Mouse (Mus musculus) intestine, embryonic 15.5 days (tissue): ENCODE measurements around the gene Phf24. TPM values are rescaled to one million over a fixed set of nuclear protein-coding genes. Genes with fewer than 3 reads are reported as not detected.

Experiments
- ATAC-seq: fragments of 200-750 bp; cut with Nextera tagmentation; 2 replicates; pipeline ENCODE4 v1.8.0; 2017; ENCODE audit warnings: moderate TSS enrichment, moderate library complexity
- H3K27ac ChIP-seq: fragments of 300-500 bp; sonication (generic); 2 replicates; pipeline ENCODE4 v1.5.1; 2015; ENCODE audit warnings: mild to moderate bottlenecking, inconsistent platforms
- H3K27me3 ChIP-seq: fragments of 300-500 bp; sonication (generic); replicated peaks from 2 replicates; pipeline ENCODE4 v1.6.1; 2015; ENCODE audit warnings: inconsistent platforms
- H3K36me3 ChIP-seq: fragments of 300-500 bp; sonication (generic); 2 replicates; pipeline ENCODE4 v1.6.1; 2015; ENCODE audit warnings: inconsistent platforms
- H3K4me1 ChIP-seq: fragments of 300-500 bp; sonication (generic); replicated peaks from 2 replicates; pipeline ENCODE4 v1.6.1; 2015; ENCODE audit warnings: inconsistent platforms
- H3K4me2 ChIP-seq: fragments of 300-500 bp; sonication (generic); replicated peaks from 2 replicates; pipeline ENCODE4 v1.6.1; 2015; ENCODE audit warnings: mild to moderate bottlenecking, inconsistent platforms
- H3K4me3 ChIP-seq: fragments of 300-500 bp; sonication (generic); replicated peaks from 2 replicates; pipeline ENCODE4 v1.5.1; 2015; ENCODE audit warnings: inconsistent platforms
- H3K9ac ChIP-seq: fragments of 300-500 bp; sonication (generic); 2 replicates; pipeline ENCODE4 v1.6.1; 2015; ENCODE audit warnings: inconsistent platforms
- H3K9me3 ChIP-seq: fragments of 300-500 bp; sonication (generic); 2 replicates; pipeline ENCODE4 v1.6.1; 2016; ENCODE audit warnings: inconsistent platforms
- WGBS: fragments of 180-500 bp; shearing (Covaris S2); methylation state at CpG from one replicate; pipeline ENCODE4 v1.1.7; 2015; 5-methylcytosine and 5-hydroxymethylcytosine counted together
- polyA plus RNA-seq: library from polyadenylated mRNA; unstranded; fragments of >200 nt; fragmentation: Nextera tagmentation; extraction: Ambion mirVana; gene quantifications from 2 replicates; pipeline ENCODE4 v1.2.1, GENCODE M21; 2015

Gene Phf24
- polyA plus RNA-seq, 1 experiment from 2014 or later: 1.6 TPM

GRCm38 (mm10) chr4:42920726-42921125 lies 4.3 kb downstream of the Phf24 start:
- Histone ChIP-seq H3K4me1 (peaks cover 3% of the 10 kb centered on the region), H3K36me3 (no peaks in the 10 kb centered on the region)

GRCm38 (mm10) chr4:42921536-42921935 lies 5.1 kb downstream of the Phf24 start:
- 69% methylated on average over 2 of the region's 2 CpGs for WGBS
- Histone ChIP-seq H3K27ac (no peak overlapping the region), H3K4me3 (no peak overlapping the region), H3K9ac (no peak overlapping the region), H3K9me3 (no peaks in the 10 kb centered on the region), H3K36me3 (no peaks in the 10 kb centered on the region), H3K4me1 (peaks cover 3% of the 10 kb centered on the region), H3K27me3 (peaks cover 24% of the 10 kb centered on the region), H3K4me2 (no peak overlapping the region)
- ATAC-seq: no peak

More at GRCm38 (mm10) chr4:42920726-42921125, 4.3 kb downstream of the Phf24 start:
- Histone ChIP-seq H3K9ac (no peak overlapping the region), H3K4me2 (no peak overlapping the region), H3K27ac (no peak overlapping the region), H3K27me3 (peaks cover 31% of the 10 kb centered on the region), H3K9me3 (no peaks in the 10 kb centered on the region), H3K4me3 (no peak overlapping the region)
- ATAC-seq: no peak
- WGBS: 48% methylated on average over 9 of the region's 9 CpGs

- H3K4me3 ChIP-seq: no peak overlapping the region
- peaks cover 19% of the 10 kb centered on the region for H3K27me3 ChIP-seq
- no peaks in the 10 kb centered on the region for H3K36me3 ChIP-seq
- no peak overlapping the region for H3K4me2 ChIP-seq
- H3K4me1 ChIP-seq: peaks cover 3% of the 10 kb centered on the region
- no peak for ATAC-seq
- 54% methylated on average over 6 of the region's 6 CpGs for WGBS
- no peak overlapping the region for H3K27ac ChIP-seq
- H3K9me3 ChIP-seq: no peaks in the 10 kb centered on the region
- no peak overlapping the region for H3K9ac ChIP-seq
Observed at GRCm38 (mm10) chr4:42922056-42922455, 5.6 kb downstream of the Phf24 start.

- 76% methylated on average over 8 of the region's 8 CpGs for WGBS
Observed at GRCm38 (mm10) chr4:42922461-42922860, 6.0 kb downstream of the Phf24 start.

GRCm38 (mm10) chr4:42924095-42924710 lies 7.7 kb downstream of the Phf24 start:
- H3K27me3 ChIP-seq: 0 out of 2 replicates have a peak, but pooled peaks cover 3% of the 10 kb centered on the region
- no peak overlapping the region for H3K4me3 ChIP-seq
- no peak for ATAC-seq
- no peak overlapping the region for H3K9ac ChIP-seq
- H3K9me3 ChIP-seq: no peaks in the 10 kb centered on the region
- H3K36me3 ChIP-seq: no peaks in the 10 kb centered on the region
- H3K4me2 ChIP-seq: no peak overlapping the region
- H3K27ac ChIP-seq: no peak overlapping the region
- WGBS: 80% methylated on average over 13 of the region's 13 CpGs
- no peaks in the 10 kb centered on the region for H3K4me1 ChIP-seq

More at GRCm38 (mm10) chr4:42922461-42922860, 6.0 kb downstream of the Phf24 start:
- H3K9ac ChIP-seq: no peak overlapping the region
- H3K4me1 ChIP-seq: peaks cover under 1% of the 10 kb centered on the region
- no peak overlapping the region for H3K4me3 ChIP-seq
- H3K4me2 ChIP-seq: no peak overlapping the region
- ATAC-seq: no peak
- H3K27me3 ChIP-seq: peaks cover 16% of the 10 kb centered on the region
- H3K36me3 ChIP-seq: no peaks in the 10 kb centered on the region
- no peak overlapping the region for H3K27ac ChIP-seq
- H3K9me3 ChIP-seq: no peaks in the 10 kb centered on the region

GRCm38 (mm10) chr4:42928209-42928608 lies 11.7 kb downstream of the Phf24 start:
- no peak for ATAC-seq
- WGBS: 76% methylated on average over 5 of the region's 5 CpGs
- H3K4me3 ChIP-seq: no peak overlapping the region
- H3K9me3 ChIP-seq: no peaks in the 10 kb centered on the region
- H3K4me1 ChIP-seq: no peaks in the 10 kb centered on the region
- no peaks in the 10 kb centered on the region for H3K27me3 ChIP-seq
- no peak overlapping the region for H3K27ac ChIP-seq
- H3K36me3 ChIP-seq: no peaks in the 10 kb centered on the region
- no peak overlapping the region for H3K9ac ChIP-seq
- H3K4me2 ChIP-seq: no peak overlapping the region

- Histone ChIP-seq H3K4me3 (no peak overlapping the region), H3K4me1 (0 out of 2 replicates have a peak, but pooled peaks cover 3% of the 10 kb centered on the region), H3K27ac (no peak overlapping the region), H3K9me3 (no peaks in the 10 kb centered on the region), H3K4me2 (no peak overlapping the region), H3K9ac (no peak overlapping the region), H3K36me3 (no peaks in the 10 kb centered on the region), H3K27me3 (no peaks in the 10 kb centered on the region)
- WGBS: 87% methylated on average over 9 of the region's 9 CpGs
- ATAC-seq: no peak
Observed at GRCm38 (mm10) chr4:42928952-42929351, 12.5 kb downstream of the Phf24 start.

GRCm38 (mm10) chr4:42932229-42932969 lies 15.9 kb downstream of the Phf24 start:
- WGBS: 67% methylated on average over 8 of the region's 8 CpGs
- H3K27me3 ChIP-seq: peaks cover 4% of the 10 kb centered on the region
- H3K27ac ChIP-seq: no peak overlapping the region

GRCm38 (mm10) chr4:42933630-42934029 lies 17.2 kb downstream of the Phf24 start:
- Histone ChIP-seq H3K4me1 (0 out of 2 replicates have a peak, but pooled peaks cover 3% of the 10 kb centered on the region), H3K9ac (no peak overlapping the region), H3K27me3 (peaks cover 9% of the 10 kb centered on the region), H3K9me3 (no peaks in the 10 kb centered on the region), H3K36me3 (no peaks in the 10 kb centered on the region), H3K4me3 (0 out of 2 replicates have a peak overlapping the region, but pooled peaks have one; percentile 13), H3K4me2 (peak overlapping the region; percentile 55), H3K27ac (no peak overlapping the region)
- peak; percentile 84 for ATAC-seq
- WGBS: 6% methylated on average over 22 of the region's 22 CpGs

More at GRCm38 (mm10) chr4:42932229-42932969, 15.9 kb downstream of the Phf24 start:
- Histone ChIP-seq H3K4me3 (no peak overlapping the region), H3K9me3 (no peaks in the 10 kb centered on the region), H3K4me2 (no peak overlapping the region), H3K36me3 (no peaks in the 10 kb centered on the region), H3K4me1 (0 out of 2 replicates have a peak, but pooled peaks cover 3% of the 10 kb centered on the region), H3K9ac (no peak overlapping the region)
- no peak for ATAC-seq

- 80% methylated on average over 7 of the region's 7 CpGs for WGBS
- Histone ChIP-seq H3K27me3 (peaks cover 15% of the 10 kb centered on the region), H3K9ac (no peak overlapping the region), H3K4me2 (no peak overlapping the region), H3K36me3 (no peaks in the 10 kb centered on the region), H3K27ac (no peak overlapping the region), H3K9me3 (no peaks in the 10 kb centered on the region), H3K4me1 (no peaks in the 10 kb centered on the region), H3K4me3 (no peak overlapping the region)
- ATAC-seq: no peak
Observed at GRCm38 (mm10) chr4:42941396-42941795, 24.9 kb downstream of the Phf24 start.

- H3K4me3 ChIP-seq: no peak overlapping the region
- peaks cover 25% of the 10 kb centered on the region; the same call in 1 of the 2 replicates for H3K27me3 ChIP-seq
- WGBS: 68% methylated on average over 5 of the region's 5 CpGs
- H3K36me3 ChIP-seq: no peaks in the 10 kb centered on the region
- no peak overlapping the region for H3K27ac ChIP-seq
- ATAC-seq: no peak
- H3K9me3 ChIP-seq: no peaks in the 10 kb centered on the region
- no peak overlapping the region for H3K9ac ChIP-seq
- no peak overlapping the region for H3K4me2 ChIP-seq
- H3K4me1 ChIP-seq: no peaks in the 10 kb centered on the region
Observed at GRCm38 (mm10) chr4:42943341-42943740, 26.9 kb downstream of the Phf24 start.

GRCm38 (mm10) chr4:42944185-42944584 lies 27.7 kb downstream of the Phf24 start:
- H3K4me1 ChIP-seq: 0 out of 2 replicates have a peak, but pooled peaks cover 3% of the 10 kb centered on the region
- ATAC-seq: no peak
- no peak overlapping the region for H3K4me3 ChIP-seq
- H3K27me3 ChIP-seq: peaks cover 19% of the 10 kb centered on the region; the same call in 1 of the 2 replicates
- H3K9ac ChIP-seq: no peak overlapping the region
- no peak overlapping the region for H3K4me2 ChIP-seq
- WGBS: 85% methylated on average over 9 of the region's 9 CpGs
- H3K27ac ChIP-seq: no peak overlapping the region
- H3K36me3 ChIP-seq: no peaks in the 10 kb centered on the region
- no peaks in the 10 kb centered on the region for H3K9me3 ChIP-seq
